Mouse (Mus musculus) liver, embryonic 14.5 days (tissue): Measurements from ENCODE around the gene Cobl. TPM values are rescaled to one million over a fixed set of nuclear protein-coding genes. Genes with fewer than 3 reads are reported as not detected.

ENCODE experiments used
- ATAC-seq: fragments of 200-750 bp; cut with Nextera tagmentation; 2 replicates; pipeline ENCODE4 v1.8.0; 2017; ENCODE audit warnings: moderate number of reproducible peaks, mild to moderate bottlenecking, moderate library complexity; ENCODE audit not compliant: insufficient read depth
- DNase-seq, 3 experiments: peaks; one replicate each; pipeline ENCODE4 v3.0.0-alpha.2; 2012 to 2013; ENCODE audit warnings: low read depth in 3 of 3, low spot score in 3 of 3
- H3K27ac ChIP-seq: fragments of 300-500 bp; sonication (generic); 2 replicates; pipeline ENCODE4 v1.5.1; 2014; ENCODE audit warnings: moderate library complexity, mild to moderate bottlenecking, control low read depth, inconsistent platforms
- H3K27me3 ChIP-seq: fragments of 300-500 bp; sonication (generic); 2 replicates; pipeline ENCODE4 v1.6.1; 2014; ENCODE audit warnings: mild to moderate bottlenecking, low read length, moderate library complexity; ENCODE audit not compliant: control insufficient read depth, insufficient read depth
- H3K36me3 ChIP-seq: fragments of 300-500 bp; sonication (generic); replicated peaks from 2 replicates; pipeline ENCODE4 v1.6.1; 2014; ENCODE audit warnings: low read depth; ENCODE audit not compliant: control insufficient read depth, insufficient read depth
- H3K4me1 ChIP-seq, 2 experiments: fragments of 200-500 bp in 1 of 2; fragments of 300-500 bp in 1 of 2; sonication (generic) in 1 of 2; replicated peaks; 2 replicates each; pipeline ENCODE4 v1.6.1; 2012 to 2014; ENCODE audit warnings: antibody characterized with exemption in 1 of 2, inconsistent platforms in 1 of 2, low read length in 1 of 2; ENCODE audit not compliant: control insufficient read depth in 2 of 2, insufficient read depth in 2 of 2
- H3K4me2 ChIP-seq: fragments of 300-500 bp; sonication (generic); 2 replicates; pipeline ENCODE4 v1.6.1; 2014; ENCODE audit warnings: low read depth, mild to moderate bottlenecking, control low read depth, moderate library complexity
- H3K4me3 ChIP-seq, 2 experiments: fragments of 200-500 bp in 1 of 2; fragments of 300-500 bp in 1 of 2; sonication (generic) in 1 of 2; 2 replicates each; pipeline ENCODE4 v1.5.1; 2012 to 2014; ENCODE audit warnings: low read depth in 2 of 2, low read length in 2 of 2, mild to moderate bottlenecking in 2 of 2, control low read depth in 1 of 2, inconsistent platforms in 1 of 2, moderate library complexity in 1 of 2; ENCODE audit not compliant: insufficient read depth in 1 of 2
- H3K9ac ChIP-seq: fragments of 300-500 bp; sonication (generic); replicated peaks from 2 replicates; pipeline ENCODE4 v1.6.1; 2014; ENCODE audit warnings: mild to moderate bottlenecking, control low read depth, moderate library complexity
- H3K9me3 ChIP-seq: fragments of 300-500 bp; sonication (generic); 2 replicates; pipeline ENCODE4 v1.6.1; 2016; ENCODE audit warnings: low read length, mixed read lengths; ENCODE audit not compliant: control insufficient read depth
- CTCF ChIP-seq: IDR thresholded peaks from 2 replicates; pipeline ENCODE4 v1.5.1; 2016; ENCODE audit warnings: antibody characterized with exemption, low read depth, control low read depth
- EP300 ChIP-seq: IDR thresholded peaks from 2 replicates; pipeline ENCODE4 v1.6.1; 2016; ENCODE audit warnings: antibody characterized with exemption, low read depth
- WGBS: fragments of 180-500 bp; shearing (Covaris S2); extraction: QIAGEN DNeasy Blood & Tissue Kit; methylation state at CpG from one replicate; pipeline ENCODE4 v1.1.7; 2014; ENCODE audit not compliant: insufficient replicate concordance; 5-methylcytosine and 5-hydroxymethylcytosine counted together
- polyA plus RNA-seq, 2 experiments: library from polyadenylated mRNA; depleted of rRNA in 1 of 2; stranded (reverse) in 1 of 2; unstranded in 1 of 2; fragments of >200 nt; fragmentation: Nextera tagmentation in 1 of 2; extraction: Ambion mirVana in 1 of 2; gene quantifications; 2 replicates each; pipeline versions ENCODE4 v1.2.1 to v1.2.3; 2012 to 2014

Cobl gene
- polyA plus RNA-seq, 2 experiments = 0.56 to 0.64 TPM

GRCm38 (mm10) chr11:12236341-12236740, 228.4 kb downstream of the Cobl start:
- DNase-seq (no peak), ATAC-seq (no peak)
- no peaks in the 10 kb centered on the region for H3K9me3 ChIP-seq
- TF ChIP-seq EP300 (no peak), CTCF (no peak)
- no peak overlapping the region for H3K9ac ChIP-seq
- 33% methylated on average over 1 of the region's 1 CpGs for WGBS
- H3K4me3 ChIP-seq = no peak overlapping the region
- H3K36me3 ChIP-seq = no peaks in the 10 kb centered on the region
- H3K4me2 ChIP-seq = no peak overlapping the region
- H3K27ac ChIP-seq = no peak overlapping the region
- no peaks in the 10 kb centered on the region for H3K27me3 ChIP-seq
- H3K4me1 ChIP-seq = no peaks in the 10 kb centered on the region

GRCm38 (mm10) chr11:12234876-12235275, 229.9 kb downstream of the Cobl start:
- 43% methylated on average over 4 of the region's 4 CpGs for WGBS
- Histone ChIP-seq H3K9me3 (no peaks in the 10 kb centered on the region), H3K27ac (no peak overlapping the region), H3K36me3 (no peaks in the 10 kb centered on the region), H3K4me3 (no peak overlapping the region), H3K9ac (no peak overlapping the region), H3K27me3 (no peaks in the 10 kb centered on the region), H3K4me2 (no peak overlapping the region), H3K4me1 (no peaks in the 10 kb centered on the region)
- ATAC-seq (no peak), DNase-seq (no peak)
- TF ChIP-seq EP300 (no peak), CTCF (no peak)

GRCm38 (mm10) chr11:12234126-12234525, 230.6 kb downstream of the Cobl start:
- 45% methylated on average over 1 of the region's 1 CpGs for WGBS
- Histone ChIP-seq H3K9ac (no peak overlapping the region), H3K4me3 (no peak overlapping the region), H3K4me1 (no peaks in the 10 kb centered on the region), H3K27ac (no peak overlapping the region), H3K36me3 (no peaks in the 10 kb centered on the region), H3K4me2 (no peak overlapping the region), H3K27me3 (no peaks in the 10 kb centered on the region), H3K9me3 (no peaks in the 10 kb centered on the region)
- no peak for DNase-seq
- ATAC-seq = no peak
- no peak for TF ChIP-seq EP300
- TF ChIP-seq CTCF = no peak

- H3K4me2 ChIP-seq = no peak overlapping the region
- no peak overlapping the region for H3K4me3 ChIP-seq
- 48% methylated on average over 3 of the region's 3 CpGs for WGBS
- H3K9ac ChIP-seq = no peak overlapping the region
- H3K4me1 ChIP-seq = no peaks in the 10 kb centered on the region
- ATAC-seq (no peak), DNase-seq (no peak)
- no peaks in the 10 kb centered on the region for H3K36me3 ChIP-seq
- H3K27me3 ChIP-seq = no peaks in the 10 kb centered on the region
- H3K27ac ChIP-seq = no peak overlapping the region
- no peaks in the 10 kb centered on the region for H3K9me3 ChIP-seq
- no peak for TF ChIP-seq EP300
- no peak for TF ChIP-seq CTCF
Measured at GRCm38 (mm10) chr11:12232743-12233125, 232.0 kb downstream of the Cobl start.

- H3K27ac ChIP-seq = no peak overlapping the region
- no peaks in the 10 kb centered on the region for H3K27me3 ChIP-seq
- no peak for TF ChIP-seq CTCF
- no peak for TF ChIP-seq EP300
- no peak overlapping the region for H3K4me2 ChIP-seq
- no peak overlapping the region for H3K4me3 ChIP-seq
- H3K9me3 ChIP-seq = no peaks in the 10 kb centered on the region
- no peak overlapping the region for H3K9ac ChIP-seq
- 72% methylated on average over 10 of the region's 10 CpGs for WGBS
- no peaks in the 10 kb centered on the region for H3K36me3 ChIP-seq
- ATAC-seq (no peak), DNase-seq (no peak)
- no peaks in the 10 kb centered on the region for H3K4me1 ChIP-seq
Measured at GRCm38 (mm10) chr11:12232041-12232742, 232.6 kb downstream of the Cobl start.
